Mouse (Mus musculus) hematopoietic multipotent progenitor cell, adult 10-12 weeks (in vitro differentiated cells): ENCODE results near the gene Ccnd3. TPM values are rescaled to one million over a fixed set of nuclear protein-coding genes. Genes with fewer than 3 reads are reported as not detected.

Experiments
- polyA plus RNA-seq: library from polyadenylated mRNA; stranded (reverse); fragments of >175 nt; gene quantifications from 2 replicates; pipeline ENCODE4 v1.2.3, GENCODE M21; 2012; ENCODE audit warnings: low replicate concordance

Gene Ccnd3
- polyA plus RNA-seq: 251 and 354 TPM in 2 replicates

DNA sequence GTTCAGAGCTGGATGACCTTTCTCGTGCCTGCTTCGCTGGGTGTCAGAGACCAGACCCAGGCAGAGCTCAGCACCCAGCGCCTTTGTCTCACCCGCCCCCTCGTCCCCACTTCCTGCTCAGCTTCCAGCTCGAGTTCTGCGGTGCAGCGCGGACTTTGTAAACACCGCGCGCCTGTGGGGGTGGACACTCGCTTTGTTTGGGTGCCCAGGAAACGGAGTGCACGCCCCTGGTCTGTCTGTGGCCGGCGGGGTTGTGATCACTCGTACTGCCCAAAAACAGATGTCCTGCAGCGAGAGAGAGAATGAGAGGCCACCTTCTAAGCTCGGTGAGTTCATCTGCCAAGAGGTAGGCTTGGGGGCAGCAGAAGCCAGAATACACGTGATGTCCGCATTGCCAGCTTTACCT, at the start of gene Ccnd3:
Gene Ccnd3 (plus strand): TSS at position 111 of the 406 bp plus-strand sequence.

GRCm38 (mm10) chr17:47501946-47502706, 2.7 kb upstream of the Ccnd3 start, which contains the start of gene Taf8:
Taf8 (minus strand) TSS chr17:47502292.

DNA sequence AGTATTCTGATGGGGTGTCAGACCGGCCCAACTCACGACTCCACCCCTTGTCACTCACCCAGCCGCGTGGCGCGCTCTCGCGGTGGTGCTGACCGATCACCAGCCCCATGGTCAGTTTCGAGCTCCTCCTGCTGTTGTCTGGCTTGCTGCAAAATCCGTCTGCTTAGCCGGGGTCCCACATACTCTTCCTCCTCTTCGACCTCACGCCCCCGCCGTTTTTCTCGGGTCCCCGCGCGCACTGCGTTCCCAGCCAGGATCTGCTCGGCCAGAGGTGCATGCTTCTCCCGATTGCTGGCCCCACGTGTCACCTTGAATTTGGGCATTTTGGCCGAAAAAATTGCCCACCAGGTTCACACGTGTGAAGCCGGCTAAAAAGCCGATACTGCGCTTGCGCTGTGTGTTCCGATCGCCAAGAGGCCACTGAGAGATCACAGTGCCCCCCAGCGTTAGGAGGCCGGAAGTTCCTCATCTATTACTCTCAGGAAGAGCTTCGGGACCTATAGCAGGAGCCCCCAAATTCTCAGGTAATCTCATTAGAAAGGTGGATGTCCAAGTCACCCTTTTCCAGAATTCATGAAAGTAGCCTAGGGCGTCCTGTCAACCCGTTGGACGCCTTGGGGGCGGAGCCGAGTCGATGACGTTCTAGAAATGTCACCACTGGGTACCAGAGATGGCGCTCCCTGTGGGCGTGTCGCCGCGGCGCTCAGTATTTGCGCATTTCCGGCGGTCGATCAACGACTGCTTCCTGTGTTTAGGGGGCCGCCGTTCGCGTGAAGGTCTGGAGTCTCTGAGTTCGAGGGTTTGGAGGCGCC, 106.2 kb downstream of the Ccnd3 start, which contains the start of the genes Bysl, Med20 and Gm20517:
Gene Bysl (minus strand): TSS at position 644 of the 812 bp plus-strand sequence.
Gene Med20 (plus strand): TSS at position 734 of the 812 bp plus-strand sequence.
Gene Gm20517 (plus strand): TSS at position 741 of the 812 bp plus-strand sequence.

DNA sequence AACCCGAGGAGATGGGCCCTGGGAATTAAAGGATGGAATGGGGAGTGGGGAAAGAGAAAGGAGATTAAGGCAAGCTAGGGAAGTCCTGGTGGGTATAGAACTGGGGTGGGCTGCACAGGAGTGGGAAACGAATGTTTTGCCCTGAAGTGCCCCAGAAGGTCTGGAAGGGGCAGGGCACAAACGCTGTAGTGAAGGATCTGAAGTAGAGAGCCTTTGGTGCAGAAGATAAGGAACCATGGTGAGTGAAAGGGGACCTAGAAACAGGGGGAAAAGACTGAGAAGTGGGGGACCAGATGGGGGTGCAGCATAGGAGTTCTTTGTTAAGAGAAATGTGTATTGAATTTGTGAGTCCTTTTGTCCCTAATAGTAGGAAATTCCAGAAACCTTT, 125.8 kb downstream of the Ccnd3 start, which contains the start of gene Usp49:
Gene Usp49 (plus strand): TSS at position 13 of the 388 bp plus-strand sequence.

Other genes with a start within 250 kb of the Ccnd3 start
- gene Mrps10, start 136.2 kb upstream of the Ccnd3 start, polyA plus RNA-seq: 10.1 and 11.9 TPM in 2 replicates
- not detected in 2 replicates for gene Guca1b, start 119.7 kb upstream of the Ccnd3 start, polyA plus RNA-seq
- gene Guca1a, start 104.5 kb upstream of the Ccnd3 start, polyA plus RNA-seq: 3.8 and 7.4 TPM in 2 replicates
- 0.19 and 0.46 TPM in 2 replicates for gene AI661453, start 68.4 kb upstream of the Ccnd3 start, polyA plus RNA-seq
- gene 1700001C19Rik, start 67.7 kb upstream of the Ccnd3 start, polyA plus RNA-seq: 0.11 TPM in 1 of 2 replicates, not detected in the other
- gene Taf8, start 2.8 kb upstream of the Ccnd3 start, polyA plus RNA-seq: 26.4 and 30.9 TPM in 2 replicates
- 13.5 and 15.7 TPM in 2 replicates for gene Bysl, start 106.4 kb downstream of the Ccnd3 start, polyA plus RNA-seq
- 0.89 and 6.7 TPM in 2 replicates for gene Med20, start 106.5 kb downstream of the Ccnd3 start, polyA plus RNA-seq
- 0.72 and 2.5 TPM in 2 replicates for gene Gm20517, start 106.5 kb downstream of the Ccnd3 start, polyA plus RNA-seq
- 8.0 and 8.3 TPM in 2 replicates for gene Usp49, start 125.6 kb downstream of the Ccnd3 start, polyA plus RNA-seq
- gene Tomm6, start 183.3 kb downstream of the Ccnd3 start, polyA plus RNA-seq: 71.7 and 103 TPM in 2 replicates
- gene Frs3, start 184.0 kb downstream of the Ccnd3 start, polyA plus RNA-seq: 4.3 and 9.7 TPM in 2 replicates
- 0.16 and 0.18 TPM in 2 replicates for gene Gm21981, start 189.4 kb downstream of the Ccnd3 start, polyA plus RNA-seq
- 0.43 and 1.3 TPM in 2 replicates for gene Prickle4, start 189.7 kb downstream of the Ccnd3 start, polyA plus RNA-seq
- gene Pgc, start 221.8 kb downstream of the Ccnd3 start, polyA plus RNA-seq: not detected in 2 replicates
- gene Tfeb, start 232.0 kb downstream of the Ccnd3 start, polyA plus RNA-seq: 234 and 426 TPM in 2 replicates